In the genomic region with DNA sequence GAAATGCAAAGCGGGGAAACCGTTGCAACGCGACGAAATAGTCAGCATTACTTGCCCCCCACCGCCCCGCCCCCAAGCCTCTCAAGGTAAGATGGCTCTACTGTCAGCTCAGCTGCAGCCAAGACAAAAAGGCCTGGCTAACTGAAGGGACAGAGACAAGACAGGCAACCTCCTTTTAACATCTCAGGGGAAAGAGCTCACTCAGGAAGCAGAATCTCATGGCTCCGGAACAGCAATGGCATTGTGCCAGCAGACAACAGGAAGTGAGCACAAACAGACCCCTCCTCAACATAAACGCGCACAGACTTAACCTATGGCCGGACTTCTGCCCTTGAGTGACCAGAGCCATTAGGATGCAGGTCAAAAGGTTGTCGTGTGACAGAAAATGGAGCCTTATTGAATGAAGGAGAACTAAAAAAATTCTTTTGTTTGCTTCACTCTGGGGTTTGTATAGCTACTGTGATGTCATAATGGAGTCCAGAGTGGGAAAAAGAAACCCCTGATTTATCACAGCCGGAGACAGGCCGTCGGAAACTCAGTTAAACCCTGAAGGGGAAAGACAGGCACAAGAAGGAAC, we compare ENCODE assay signal across 8 mouse cellular contexts.
DNase-seq lines count a peak whose midpoint lies in the region; ATAC-seq and TF ChIP-seq lines count a peak whose summit lies in the region.

No protein-coding gene starts in this region.

- no peak for TF ChIP-seq CTCF in hindbrain, postnatal 0 days (IDR thresholded peaks at IDR 0.05; ENCODE audit: low read depth)
- no peak for TF ChIP-seq CTCF in cerebellum, adult 2 months (IDR thresholded peaks at IDR 0.05; ENCODE audit: borderline replicate concordance, insufficient read depth, low read depth, low read length)

- H3K36me3 ChIP-seq in heart, embryonic 13.5 days: no peaks in the 10 kb centered on the region
- H3K36me3 ChIP-seq in hindbrain, postnatal 0 days (ENCODE audit: insufficient read depth, low read length): no peaks in the 10 kb centered on the region
- no peaks in the 10 kb centered on the region for H3K36me3 ChIP-seq in stomach, embryonic 15.5 days

- H3K27me3 ChIP-seq in heart, embryonic 13.5 days (replicated peaks): peaks cover 4% of the 10 kb centered on the region; the same call in 1 of the 2 replicates
- H3K27me3 ChIP-seq in hindbrain, postnatal 0 days (ENCODE audit: insufficient read depth, low read length): no peaks in the 10 kb centered on the region
- no peaks in the 10 kb centered on the region for H3K27me3 ChIP-seq in stomach, embryonic 15.5 days (replicated peaks)
- H3K27me3 ChIP-seq in cerebellum, adult 2 months (ENCODE audit: control insufficient read depth, insufficient read depth, low read length): no peaks in the 10 kb centered on the region

- intact Hi-C loops in heart, postnatal 25 days (cut with DNase I): no loop called here

- H3K4me3 ChIP-seq in heart, embryonic 13.5 days: no peak overlapping the region
- H3K4me3 ChIP-seq in hindbrain, postnatal 0 days (ENCODE audit: low read length): no peak overlapping the region
- H3K4me3 ChIP-seq in stomach, embryonic 15.5 days (replicated peaks): no peak overlapping the region
- no peak overlapping the region for H3K4me3 ChIP-seq in cerebellum, adult 2 months (replicated peaks; ENCODE audit: insufficient read depth, low read depth, low read length)

- no peak overlapping the region for H3K9ac ChIP-seq in heart, embryonic 13.5 days
- no peak overlapping the region for H3K9ac ChIP-seq in hindbrain, postnatal 0 days (replicated peaks; ENCODE audit: low read length)
- no peak overlapping the region for H3K9ac ChIP-seq in stomach, embryonic 15.5 days

- peak overlapping the region; percentile 37 for H3K4me2 ChIP-seq in heart, embryonic 13.5 days
- H3K4me2 ChIP-seq in hindbrain, postnatal 0 days (ENCODE audit: low read depth, low read length): peak overlapping the region; percentile 44
- peak overlapping the region; percentile 42 for H3K4me2 ChIP-seq in stomach, embryonic 15.5 days

- TF ChIP-seq POLR2A in cerebellum, adult 2 months (IDR thresholded peaks at IDR 0.05; ENCODE audit: borderline replicate concordance, insufficient read depth, low read length): no peak

- 35% methylated on average over 15 of the region's 15 CpGs for WGBS in heart, embryonic 13.5 days
- WGBS in hindbrain, postnatal 0 days: 9% methylated on average over 15 of the region's 15 CpGs
- WGBS in stomach, embryonic 15.5 days: 18% methylated on average over 15 of the region's 15 CpGs
- WGBS in cerebellum, adult 2 months: 47% methylated on average over 15 of the region's 15 CpGs

- no peaks in the 10 kb centered on the region for H3K9me3 ChIP-seq in heart, embryonic 13.5 days
- H3K9me3 ChIP-seq in hindbrain, postnatal 0 days (ENCODE audit: low read length): no peaks in the 10 kb centered on the region
- no peaks in the 10 kb centered on the region for H3K9me3 ChIP-seq in stomach, embryonic 15.5 days

- H3K4me1 ChIP-seq in heart, embryonic 13.5 days: peaks cover 41% of the 10 kb centered on the region
- H3K4me1 ChIP-seq in hindbrain, postnatal 0 days (ENCODE audit: insufficient read depth, low read length): peaks cover 28% of the 10 kb centered on the region
- H3K4me1 ChIP-seq in stomach, embryonic 15.5 days: peaks cover 13% of the 10 kb centered on the region
- H3K4me1 ChIP-seq in cerebellum, adult 2 months (ENCODE audit: control insufficient read depth, insufficient read depth, low read length): no peaks in the 10 kb centered on the region

- no peak for DNase-seq in heart, postnatal 25 days (ENCODE audit: low spot score)
- peak; percentile 83 for DNase-seq in embryo, embryonic 10.5 days (ENCODE audit: low spot score)
- DNase-seq in hindbrain, postnatal 0 days (ENCODE audit: low spot score): peak; percentile 83
- peak; percentile 52 for DNase-seq in lung, postnatal 10 days
- no peak for DNase-seq in cerebellum, adult 2 months
- DNase-seq in urinary bladder, postnatal 36 days (ENCODE audit: low spot score in 2 of 2): no peak

- peak overlapping the region; percentile 55 for H3K27ac ChIP-seq in heart, embryonic 13.5 days (replicated peaks)
- H3K27ac ChIP-seq in hindbrain, postnatal 0 days: peak overlapping the region; percentile 4; the same call in 1 of the 2 replicates
- H3K27ac ChIP-seq in stomach, embryonic 15.5 days: no peak overlapping the region
- H3K27ac ChIP-seq in cerebellum, adult 2 months (ENCODE audit: insufficient read depth, low read length): no peak overlapping the region

- ATAC-seq in heart, embryonic 13.5 days (ENCODE audit: extremely low read depth, insufficient number of reproducible peaks, low FRiP score, low TSS enrichment): no peak
- ATAC-seq in hindbrain, postnatal 0 days: peak; percentile 30; the same call in 1 of the 2 replicates
- ATAC-seq in stomach, embryonic 15.5 days (ENCODE audit: insufficient read depth, low FRiP score, low read depth): no peak; the same call in 1 of the 2 replicates

Comparison
In these comparisons a context has a peak if more than half of its experiments do, and no peak if none do; other contexts are left out.
1. H3K27ac ChIP-seq: peak in heart, embryonic 13.5 days (single experiment) and hindbrain, postnatal 0 days (single experiment); none in stomach, embryonic 15.5 days (single experiment) and cerebellum, adult 2 months (single experiment).
2. DNase-seq: peak in embryo, embryonic 10.5 days (single experiment), hindbrain, postnatal 0 days (single experiment) and lung, postnatal 10 days (single experiment); none in heart, postnatal 25 days (single experiment), cerebellum, adult 2 months (0 of 2) and urinary bladder, postnatal 36 days (0 of 2).
3. Peak in every context shown above with its lines, with median percentiles within 50 percentile points of each other: H3K4me2 ChIP-seq.